Mouse (Mus musculus) liver, embryonic 14.5 days (tissue): Measurements from ENCODE around the gene H2-Oa.

Experiments used
- CTCF ChIP-seq: IDR thresholded peaks from 2 replicates; pipeline ENCODE4 v1.5.1; 2016; ENCODE audit warnings: antibody characterized with exemption, low read depth, control low read depth
- EP300 ChIP-seq: IDR thresholded peaks from 2 replicates; pipeline ENCODE4 v1.6.1; 2016; ENCODE audit warnings: antibody characterized with exemption, low read depth

GRCm38 (mm10) chr17:34121172-34121878 is 29.2 kb downstream of the H2-Oa start:
- TF ChIP-seq CTCF (no peak), EP300 (no peak)
